Mouse (Mus musculus): ENCODE results near the gene F8. TPM values are rescaled to one million over a fixed set of nuclear protein-coding genes. Genes with fewer than 3 reads are reported as not detected.
"Not testable (repeated sequence)": the region's sequence is repeated elsewhere in the genome, so short reads cannot be mapped to it uniquely, and the experiment has no call there.

Gene F8
- polyA plus RNA-seq, 1 experiment from 2014 or later: 1.4 TPM

GRCm38 (mm10) chrX:75271676-75272075 is 110.7 kb downstream of the F8 start:
- Histone ChIP-seq H3K27me3 (ENCODE audit: low read depth, poor library complexity, severe bottlenecking) (no peaks in the 10 kb centered on the region), H3K36me3 (no peaks in the 10 kb centered on the region), H3K4me3 (no peak overlapping the region), H3K27ac (replicated peaks) (no peak overlapping the region), H3K9me3 (replicated peaks) (no peaks in the 10 kb centered on the region), H3K4me1 (no peaks in the 10 kb centered on the region)
- 65% methylated on average over 8 of the region's 8 CpGs for WGBS
- no peak for DNase-seq (ENCODE audit: low spot score)

- WGBS: 67% methylated on average over 8 of the region's 8 CpGs
- H3K27ac ChIP-seq (replicated peaks); H3K36me3 ChIP-seq; H3K4me3 ChIP-seq; H3K27me3 ChIP-seq (ENCODE audit: low read depth, poor library complexity, severe bottlenecking); DNase-seq (ENCODE audit: low spot score); H3K4me1 ChIP-seq; H3K9me3 ChIP-seq (replicated peaks): not testable (repeated sequence)
These were observed 148.6 kb downstream of the F8 start for GRCm38 (mm10) chrX:75233603-75234376.

- no peak overlapping the region for H3K4me3 ChIP-seq
- no peak for DNase-seq (ENCODE audit: low spot score)
- H3K27me3 ChIP-seq (ENCODE audit: low read depth, poor library complexity, severe bottlenecking): no peaks in the 10 kb centered on the region
- H3K4me1 ChIP-seq: no peaks in the 10 kb centered on the region
- no peaks in the 10 kb centered on the region for H3K36me3 ChIP-seq
- 90% methylated on average over 1 of the region's 1 CpGs for WGBS
- H3K9me3 ChIP-seq (replicated peaks): no peaks in the 10 kb centered on the region
- no peak overlapping the region for H3K27ac ChIP-seq (replicated peaks)
These were observed 151.0 kb downstream of the F8 start for GRCm38 (mm10) chrX:75231456-75231855.

GRCm38 (mm10) chrX:75163670-75164069 is 218.7 kb downstream of the F8 start, which contains the start of gene Smim9:
Gene Smim9 (minus strand): TSS chrX:75163770.
- Histone ChIP-seq H3K36me3 (no peaks in the 10 kb centered on the region), H3K27ac (replicated peaks) (no peak within 1 kb of the TSS), H3K4me3 (no peak within 1 kb of the TSS), H3K27me3 (ENCODE audit: low read depth, poor library complexity, severe bottlenecking) (no peaks in the 10 kb centered on the region), H3K9me3 (replicated peaks) (no peaks in the 10 kb centered on the region), H3K4me1 (no peaks in the 10 kb centered on the region)
- WGBS: 65% methylated on average over 1 of the region's 1 CpGs
- DNase-seq (ENCODE audit: low spot score): no peak

- no peaks in the 10 kb centered on the region for H3K4me1 ChIP-seq
- peak; percentile 60 for DNase-seq (ENCODE audit: low spot score)
- 14% methylated on average over 25 of the region's 49 CpGs for WGBS
- H3K9me3 ChIP-seq (replicated peaks): no peaks in the 10 kb centered on the region
- H3K27me3 ChIP-seq (ENCODE audit: low read depth, poor library complexity, severe bottlenecking): no peaks in the 10 kb centered on the region
- no peaks in the 10 kb centered on the region for H3K36me3 ChIP-seq
- H3K4me3 ChIP-seq: peak overlapping the region; percentile 51
- peak overlapping the region; percentile 77 for H3K27ac ChIP-seq (replicated peaks)
These were observed 226.7 kb downstream of the F8 start for GRCm38 (mm10) chrX:75155576-75156243.

GRCm38 (mm10) chrX:75152249-75152648 is 230.2 kb downstream of the F8 start:
- no peak overlapping the region for H3K27ac ChIP-seq (replicated peaks)
- no peaks in the 10 kb centered on the region for H3K4me1 ChIP-seq
- H3K36me3 ChIP-seq: no peaks in the 10 kb centered on the region
- no peaks in the 10 kb centered on the region for H3K27me3 ChIP-seq (ENCODE audit: low read depth, poor library complexity, severe bottlenecking)
- no peak for DNase-seq (ENCODE audit: low spot score)
- no peaks in the 10 kb centered on the region for H3K9me3 ChIP-seq (replicated peaks)
- H3K4me3 ChIP-seq: no peak overlapping the region
- WGBS: 65% methylated on average over 1 of the region's 1 CpGs

GRCm38 (mm10) chrX:75150304-75150703 is 232.1 kb downstream of the F8 start:
- no peak overlapping the region for H3K4me3 ChIP-seq
- no peak overlapping the region for H3K27ac ChIP-seq (replicated peaks)
- no peak for DNase-seq (ENCODE audit: low spot score)
- no peaks in the 10 kb centered on the region for H3K9me3 ChIP-seq (replicated peaks)
- no peaks in the 10 kb centered on the region for H3K4me1 ChIP-seq
- H3K27me3 ChIP-seq (ENCODE audit: low read depth, poor library complexity, severe bottlenecking): no peaks in the 10 kb centered on the region
- 83% methylated on average over 2 of the region's 2 CpGs for WGBS
- no peaks in the 10 kb centered on the region for H3K36me3 ChIP-seq

- no peak for DNase-seq (ENCODE audit: low spot score)
These were observed 234.0 kb downstream of the F8 start for GRCm38 (mm10) chrX:75148414-75148813.

GRCm38 (mm10) chrX:75143124-75143555 is 239.3 kb downstream of the F8 start:
- not testable (repeated sequence) for H3K4me1 ChIP-seq; H3K27ac ChIP-seq (replicated peaks); H3K27me3 ChIP-seq (ENCODE audit: low read depth, poor library complexity, severe bottlenecking); H3K9me3 ChIP-seq (replicated peaks); H3K36me3 ChIP-seq
- peak; percentile 23 for DNase-seq (ENCODE audit: low spot score)
- WGBS: 28% methylated on average over 23 of the region's 42 CpGs
- peak overlapping the region; percentile 50 for H3K4me3 ChIP-seq

More at GRCm38 (mm10) chrX:75148414-75148813, 234.0 kb downstream of the F8 start:
- WGBS: 75% methylated on average over 4 of the region's 4 CpGs
- no peaks in the 10 kb centered on the region for H3K27me3 ChIP-seq (ENCODE audit: low read depth, poor library complexity, severe bottlenecking)
- no peaks in the 10 kb centered on the region for H3K9me3 ChIP-seq (replicated peaks)
- no peaks in the 10 kb centered on the region for H3K4me1 ChIP-seq
- no peaks in the 10 kb centered on the region for H3K36me3 ChIP-seq
- no peak overlapping the region for H3K27ac ChIP-seq (replicated peaks)
- H3K4me3 ChIP-seq: no peak overlapping the region

- H3K27ac ChIP-seq (replicated peaks): no peak overlapping the region
- no peaks in the 10 kb centered on the region for H3K27me3 ChIP-seq (ENCODE audit: low read depth, poor library complexity, severe bottlenecking)
- DNase-seq (ENCODE audit: low spot score): no peak
- no peaks in the 10 kb centered on the region for H3K36me3 ChIP-seq
- no peaks in the 10 kb centered on the region for H3K4me1 ChIP-seq
- H3K4me3 ChIP-seq: no peak overlapping the region
- WGBS: 92% methylated on average over 2 of the region's 2 CpGs
- H3K9me3 ChIP-seq (replicated peaks): no peaks in the 10 kb centered on the region
These were observed 244.2 kb downstream of the F8 start for GRCm38 (mm10) chrX:75138182-75138581.

- 84% methylated on average over 2 of the region's 2 CpGs for WGBS
- H3K9me3 ChIP-seq (replicated peaks): no peaks in the 10 kb centered on the region
- no peak overlapping the region for H3K4me3 ChIP-seq
- DNase-seq (ENCODE audit: low spot score): no peak
- no peaks in the 10 kb centered on the region for H3K27me3 ChIP-seq (ENCODE audit: low read depth, poor library complexity, severe bottlenecking)
- H3K36me3 ChIP-seq: no peaks in the 10 kb centered on the region
- no peaks in the 10 kb centered on the region for H3K4me1 ChIP-seq
- no peak overlapping the region for H3K27ac ChIP-seq (replicated peaks)
These were observed 244.7 kb downstream of the F8 start for GRCm38 (mm10) chrX:75137729-75138128.

- Histone ChIP-seq H3K4me1 (no peaks in the 10 kb centered on the region), H3K27ac (replicated peaks) (no peak overlapping the region), H3K4me3 (no peak overlapping the region), H3K9me3 (replicated peaks) (no peaks in the 10 kb centered on the region), H3K27me3 (ENCODE audit: low read depth, poor library complexity, severe bottlenecking) (no peaks in the 10 kb centered on the region), H3K36me3 (no peaks in the 10 kb centered on the region)
- DNase-seq (ENCODE audit: low spot score): no peak
These were observed 245.5 kb downstream of the F8 start for GRCm38 (mm10) chrX:75136938-75137337.

- peak within 1 kb of the TSS; percentile 58 for H3K4me3 ChIP-seq
- 15% methylated on average over 36 of the region's 36 CpGs for WGBS
- H3K27ac ChIP-seq (replicated peaks): peak within 1 kb of the TSS; percentile 79
- no peaks in the 10 kb centered on the region for H3K36me3 ChIP-seq
- no peaks in the 10 kb centered on the region for H3K9me3 ChIP-seq (replicated peaks)
- no peaks in the 10 kb centered on the region for H3K4me1 ChIP-seq
- no peaks in the 10 kb centered on the region for H3K27me3 ChIP-seq (ENCODE audit: low read depth, poor library complexity, severe bottlenecking)
- DNase-seq (ENCODE audit: low spot score): peak; percentile 80
These were observed 251.8 kb downstream of the F8 start, which contains the start of gene Mpp1 for GRCm38 (mm10) chrX:75130467-75131160. Gene Mpp1 (minus strand): TSS chrX:75131016.

All from midbrain, embryonic 10.5 days (tissue).